In genomic region chr7:140126022-140126350, GRCm38 (mm10) we compare ENCODE assay signal across 8 mouse cellular contexts. TPM values are rescaled to one million over a fixed set of nuclear protein-coding genes. Genes with fewer than 3 reads are reported as not detected.
DNase-seq lines count a peak whose midpoint lies in the region; ATAC-seq and TF ChIP-seq lines count a peak whose summit lies in the region.

No protein-coding gene starts in this region.

- no peak for TF ChIP-seq CTCF in testis, adult 2 months (IDR thresholded peaks at IDR 0.05; ENCODE audit: control insufficient read depth, insufficient read depth, insufficient replicate concordance, low read depth, low read length)
- TF ChIP-seq CTCF in stomach, postnatal 0 days (IDR thresholded peaks at IDR 0.05; ENCODE audit: low read depth) = no peak

- peaks cover 11% of the 10 kb centered on the region for H3K4me1 ChIP-seq in testis, adult 2 months (ENCODE audit: control insufficient read depth, insufficient read depth, low read length)
- peaks cover 6% of the 10 kb centered on the region for H3K4me1 ChIP-seq in forebrain, embryonic 16.5 days (replicated peaks; ENCODE audit: control insufficient read depth, insufficient read depth, low read length)
- H3K4me1 ChIP-seq in liver, embryonic 16.5 days (ENCODE audit: control insufficient read depth, low read depth, low read length) = peaks cover 9% of the 10 kb centered on the region
- H3K4me1 ChIP-seq in stomach, postnatal 0 days (replicated peaks; ENCODE audit: control insufficient read depth, insufficient read depth) = peaks cover 3% of the 10 kb centered on the region; the same call in 1 of the 2 replicates

- H3K9ac ChIP-seq in forebrain, embryonic 16.5 days (replicated peaks; ENCODE audit: low read depth, low read length) = peak overlapping the region; percentile 78
- peak overlapping the region; percentile 81 for H3K9ac ChIP-seq in liver, embryonic 16.5 days (ENCODE audit: low read depth, low read length)
- H3K9ac ChIP-seq in stomach, postnatal 0 days (ENCODE audit: low read length) = peak overlapping the region; percentile 89

- peak overlapping the region; percentile 71 for H3K4me3 ChIP-seq in testis, adult 2 months (ENCODE audit: control insufficient read depth, low read depth, low read length)
- peak overlapping the region; percentile 66 for H3K4me3 ChIP-seq in forebrain, embryonic 16.5 days (replicated peaks; ENCODE audit: low read length)
- H3K4me3 ChIP-seq in liver, embryonic 16.5 days (ENCODE audit: low read depth, low read length) = peak overlapping the region; percentile 78
- peak overlapping the region; percentile 85 for H3K4me3 ChIP-seq in stomach, postnatal 0 days (ENCODE audit: low read depth, low read length)

- no peaks in the 10 kb centered on the region for H3K27me3 ChIP-seq in testis, adult 2 months (ENCODE audit: control insufficient read depth, insufficient read depth, low read length)
- no peaks in the 10 kb centered on the region for H3K27me3 ChIP-seq in forebrain, embryonic 16.5 days (replicated peaks; ENCODE audit: control insufficient read depth, insufficient read depth, low read length)
- H3K27me3 ChIP-seq in liver, embryonic 16.5 days (ENCODE audit: control insufficient read depth, insufficient read depth, low read depth, low read length) = no peaks in the 10 kb centered on the region
- no peaks in the 10 kb centered on the region for H3K27me3 ChIP-seq in stomach, postnatal 0 days (ENCODE audit: control insufficient read depth, insufficient read depth, low read length)

- WGBS in forebrain, embryonic 16.5 days = 11% methylated on average over 5 of the region's 5 CpGs
- WGBS in liver, embryonic 16.5 days (ENCODE audit: insufficient replicate concordance) = 6% methylated on average over 5 of the region's 5 CpGs
- WGBS in stomach, postnatal 0 days = 5% methylated on average over 5 of the region's 5 CpGs

- no peak for TF ChIP-seq POLR2A in testis, adult 2 months (IDR thresholded peaks at IDR 0.05; ENCODE audit: control insufficient read depth, low read depth, low read length)

- no peak for DNase-seq in testis, postnatal 10 days (ENCODE audit: low spot score)
- DNase-seq in stomach, postnatal 0 days (ENCODE audit: low spot score) = peak; percentile 26
- DNase-seq in urinary bladder, postnatal 10 days (ENCODE audit: low spot score) = no peak
- no peak for DNase-seq in spleen, postnatal 4 days (ENCODE audit: low spot score in 2 of 2)
- DNase-seq in kidney, adult 9 months = no peak

- 0 out of 2 replicates have a peak, but pooled peaks have one; percentile 2 for ATAC-seq in forebrain, embryonic 16.5 days
- ATAC-seq in liver, embryonic 16.5 days (ENCODE audit: low read depth) = no peak
- peak; percentile 2; the same call in 1 of the 2 replicates for ATAC-seq in stomach, postnatal 0 days (ENCODE audit: low FRiP score, low TSS enrichment)

- H3K4me2 ChIP-seq in forebrain, embryonic 16.5 days (ENCODE audit: low read length) = peak overlapping the region; percentile 78
- peak overlapping the region; percentile 97 for H3K4me2 ChIP-seq in liver, embryonic 16.5 days (ENCODE audit: low read depth, low read length)
- H3K4me2 ChIP-seq in stomach, postnatal 0 days (replicated peaks; ENCODE audit: low read depth) = peak overlapping the region; percentile 81

- H3K9me3 ChIP-seq in forebrain, embryonic 16.5 days (ENCODE audit: control insufficient read depth, low read length) = no peaks in the 10 kb centered on the region
- no peaks in the 10 kb centered on the region for H3K9me3 ChIP-seq in liver, embryonic 16.5 days (replicated peaks; ENCODE audit: control insufficient read depth, low read length)
- H3K9me3 ChIP-seq in stomach, postnatal 0 days (ENCODE audit: control insufficient read depth, low read length) = no peaks in the 10 kb centered on the region

- peak overlapping the region; percentile 47; the same call in 1 of the 2 replicates for H3K27ac ChIP-seq in testis, adult 2 months (ENCODE audit: control insufficient read depth, insufficient read depth, low read depth, low read length)
- no peak overlapping the region for H3K27ac ChIP-seq in forebrain, embryonic 16.5 days (ENCODE audit: low read length)
- H3K27ac ChIP-seq in liver, embryonic 16.5 days (ENCODE audit: low read length) = no peak overlapping the region
- peak overlapping the region; percentile 88 for H3K27ac ChIP-seq in stomach, postnatal 0 days (replicated peaks)

- no peaks in the 10 kb centered on the region for H3K36me3 ChIP-seq in testis, adult 2 months (ENCODE audit: control insufficient read depth, insufficient read depth, low read length)
- H3K36me3 ChIP-seq in forebrain, embryonic 16.5 days (ENCODE audit: control insufficient read depth, insufficient read depth) = no peaks in the 10 kb centered on the region
- no peaks in the 10 kb centered on the region for H3K36me3 ChIP-seq in liver, embryonic 16.5 days (ENCODE audit: control insufficient read depth, insufficient read depth)
- H3K36me3 ChIP-seq in stomach, postnatal 0 days (ENCODE audit: control insufficient read depth, insufficient read depth, low read length) = no peaks in the 10 kb centered on the region

- TF ChIP-seq EP300 in stomach, postnatal 0 days (optimal IDR thresholded peaks at IDR 0.05) = no peak

RNA-seq across cellular contexts. Expression of gene Echs1, which starts 9.7 kb away (rescaled TPM):
- polyA plus RNA-seq in testis, adult 2 months (2012; rRNA removed) = 22.0 and 24.2 TPM in 2 replicates
- polyA plus RNA-seq in forebrain, embryonic 16.5 days (2015; fragmentation: Nextera tagmentation; extraction: Ambion mirVana) = 107 and 119 TPM in 2 replicates
- polyA plus RNA-seq in liver, embryonic 16.5 days (2015; fragmentation: Nextera tagmentation; extraction: Ambion mirVana) = 122 and 131 TPM in 2 replicates
- 139 and 143 TPM in 2 replicates for polyA plus RNA-seq in stomach, postnatal 0 days (2015; fragmentation: Nextera tagmentation; extraction: Ambion mirVana)

RNA-seq across cellular contexts. Expression of gene Paox, which starts 10.4 kb away (rescaled TPM):
- 3.0 and 4.2 TPM in 2 replicates for polyA plus RNA-seq in testis, adult 2 months (2012; rRNA removed)
- polyA plus RNA-seq in forebrain, embryonic 16.5 days (2015; fragmentation: Nextera tagmentation; extraction: Ambion mirVana) = 6.6 and 7.8 TPM in 2 replicates
- 11.0 and 14.3 TPM in 2 replicates for polyA plus RNA-seq in liver, embryonic 16.5 days (2015; fragmentation: Nextera tagmentation; extraction: Ambion mirVana)
- 27.7 and 27.8 TPM in 2 replicates for polyA plus RNA-seq in stomach, postnatal 0 days (2015; fragmentation: Nextera tagmentation; extraction: Ambion mirVana)

RNA-seq across cellular contexts. Expression of gene Mtg1, which starts 11.4 kb away (rescaled TPM):
- 10.7 and 11.3 TPM in 2 replicates for polyA plus RNA-seq in testis, adult 2 months (2012; rRNA removed)
- polyA plus RNA-seq in forebrain, embryonic 16.5 days (2015; fragmentation: Nextera tagmentation; extraction: Ambion mirVana) = 34.6 and 36.5 TPM in 2 replicates
- 13.0 and 13.1 TPM in 2 replicates for polyA plus RNA-seq in liver, embryonic 16.5 days (2015; fragmentation: Nextera tagmentation; extraction: Ambion mirVana)
- 19.8 and 20.6 TPM in 2 replicates for polyA plus RNA-seq in stomach, postnatal 0 days (2015; fragmentation: Nextera tagmentation; extraction: Ambion mirVana)

RNA-seq across cellular contexts. Expression of gene Fuom, which starts 23.7 kb away (rescaled TPM):
- 2.1 and 2.7 TPM in 2 replicates for polyA plus RNA-seq in testis, adult 2 months (2012; rRNA removed)
- polyA plus RNA-seq in forebrain, embryonic 16.5 days (2015; fragmentation: Nextera tagmentation; extraction: Ambion mirVana) = 13.4 and 15.5 TPM in 2 replicates
- 8.4 and 11.6 TPM in 2 replicates for polyA plus RNA-seq in liver, embryonic 16.5 days (2015; fragmentation: Nextera tagmentation; extraction: Ambion mirVana)
- 41.2 and 44.5 TPM in 2 replicates for polyA plus RNA-seq in stomach, postnatal 0 days (2015; fragmentation: Nextera tagmentation; extraction: Ambion mirVana)

RNA-seq across cellular contexts. Expression of gene Sprn, which starts 28.7 kb away (rescaled TPM):
- polyA plus RNA-seq in testis, adult 2 months (2012; rRNA removed) = 0.13 and 0.30 TPM in 2 replicates
- 15.7 and 19.1 TPM in 2 replicates for polyA plus RNA-seq in forebrain, embryonic 16.5 days (2015; fragmentation: Nextera tagmentation; extraction: Ambion mirVana)
- not detected in 2 replicates for polyA plus RNA-seq in liver, embryonic 16.5 days (2015; fragmentation: Nextera tagmentation; extraction: Ambion mirVana)
- 0.90 and 1.1 TPM in 2 replicates for polyA plus RNA-seq in stomach, postnatal 0 days (2015; fragmentation: Nextera tagmentation; extraction: Ambion mirVana)

Comparison
In these comparisons a context has a peak if more than half of its experiments do, and no peak if none do; other contexts are left out.
1. H3K27ac ChIP-seq: peak in testis, adult 2 months (single experiment) and stomach, postnatal 0 days (single experiment); none in forebrain, embryonic 16.5 days (single experiment) and liver, embryonic 16.5 days (single experiment).
2. Peak in every context shown above with its lines, with median percentiles within 50 percentile points of each other: H3K4me3 ChIP-seq, H3K4me2 ChIP-seq and H3K9ac ChIP-seq.